Comparison of ENCODE assay signal across 8 mouse cellular contexts in genomic region chr9:96705576-96706285, GRCm38 (mm10). TPM values are rescaled to one million over a fixed set of nuclear protein-coding genes. Genes with fewer than 3 reads are reported as not detected.
DNase-seq lines count a peak whose midpoint lies in the region; ATAC-seq and TF ChIP-seq lines count a peak whose summit lies in the region.

No protein-coding gene starts in this region.

- peak; percentile 65 for DNase-seq in hindbrain, embryonic 10.5 days (ENCODE audit: low spot score)
- DNase-seq in midbrain, embryonic 14.5 days: peak; percentile 58
- peak; percentile 80 for DNase-seq in thymus, adult 2 months
- no peak for DNase-seq in right cerebral cortex, postnatal 36 days (ENCODE audit: low spot score in 2 of 2)

- H3K4me3 ChIP-seq in ES-Bruce4 (ENCODE audit: low read depth, low read length): peak overlapping the region; percentile 9; the same call in 1 of the 2 replicates
- H3K4me3 ChIP-seq in bone marrow macrophage, adult 2 months (ENCODE audit: insufficient read depth, low read length): peak overlapping the region; percentile 10
- no peak overlapping the region for H3K4me3 ChIP-seq in forebrain, embryonic 15.5 days
- H3K4me3 ChIP-seq in hindbrain, embryonic 10.5 days: no peak overlapping the region
- no peak overlapping the region for H3K4me3 ChIP-seq in limb, embryonic 13.5 days
- H3K4me3 ChIP-seq in midbrain, embryonic 14.5 days (replicated peaks; ENCODE audit: low read depth, low read length): no peak overlapping the region
- H3K4me3 ChIP-seq in thymus, adult 2 months (ENCODE audit: control insufficient read depth, insufficient read depth, low read length): 0 out of 2 replicates have a peak overlapping the region, but pooled peaks have one; percentile 1

- peak overlapping the region; percentile 34 for H3K9ac ChIP-seq in ES-Bruce4 (ENCODE audit: low read depth, poor library complexity, severe bottlenecking)
- H3K9ac ChIP-seq in forebrain, embryonic 15.5 days (replicated peaks): no peak overlapping the region
- peak overlapping the region; percentile 39 for H3K9ac ChIP-seq in limb, embryonic 13.5 days
- no peak overlapping the region for H3K9ac ChIP-seq in midbrain, embryonic 14.5 days (replicated peaks; ENCODE audit: low read length)

- no peaks in the 10 kb centered on the region for H3K9me3 ChIP-seq in ES-Bruce4 (replicated peaks; ENCODE audit: control insufficient read depth, insufficient read depth, low read length, poor library complexity, severe bottlenecking)
- H3K9me3 ChIP-seq in forebrain, embryonic 15.5 days: no peaks in the 10 kb centered on the region
- no peaks in the 10 kb centered on the region for H3K9me3 ChIP-seq in hindbrain, embryonic 10.5 days
- no peaks in the 10 kb centered on the region for H3K9me3 ChIP-seq in limb, embryonic 13.5 days
- H3K9me3 ChIP-seq in midbrain, embryonic 14.5 days (ENCODE audit: control insufficient read depth, low read length): no peaks in the 10 kb centered on the region

- WGBS in forebrain, embryonic 15.5 days: 58% methylated on average over 11 of the region's 11 CpGs
- 59% methylated on average over 11 of the region's 11 CpGs for WGBS in hindbrain, embryonic 10.5 days
- WGBS in limb, embryonic 13.5 days: 26% methylated on average over 11 of the region's 11 CpGs
- 41% methylated on average over 11 of the region's 11 CpGs for WGBS in midbrain, embryonic 14.5 days
- 24% methylated on average over 11 of the region's 11 CpGs for WGBS in thymus, adult 2 months

- no peak for TF ChIP-seq CTCF in ES-Bruce4 (IDR thresholded peaks at IDR 0.05; ENCODE audit: low read depth, low read length)
- TF ChIP-seq CTCF in bone marrow macrophage, adult 2 months (IDR thresholded peaks at IDR 0.05; ENCODE audit: low read depth, low read length): no peak
- TF ChIP-seq CTCF in thymus, adult 2 months (IDR thresholded peaks at IDR 0.05; ENCODE audit: borderline replicate concordance, control insufficient read depth, extremely low read depth, insufficient read depth, low read length, poor library complexity): no peak

- no peak overlapping the region for H3K4me2 ChIP-seq in forebrain, embryonic 15.5 days (replicated peaks)
- H3K4me2 ChIP-seq in limb, embryonic 13.5 days (replicated peaks): 0 out of 2 replicates have a peak overlapping the region, but pooled peaks have one; percentile 22
- H3K4me2 ChIP-seq in midbrain, embryonic 14.5 days (ENCODE audit: low read length): no peak overlapping the region

- TF ChIP-seq EP300 in ES-Bruce4 (IDR thresholded peaks at IDR 0.05; ENCODE audit: insufficient read depth, low read depth, low read length): peak; percentile 91

- no peaks in the 10 kb centered on the region for H3K27me3 ChIP-seq in ES-Bruce4 (ENCODE audit: control insufficient read depth, insufficient read depth, low read length, poor library complexity, severe bottlenecking)
- no peaks in the 10 kb centered on the region for H3K27me3 ChIP-seq in forebrain, embryonic 15.5 days
- no peaks in the 10 kb centered on the region for H3K27me3 ChIP-seq in hindbrain, embryonic 10.5 days (ENCODE audit: insufficient read depth, poor library complexity, severe bottlenecking)
- H3K27me3 ChIP-seq in limb, embryonic 13.5 days: no peaks in the 10 kb centered on the region
- no peaks in the 10 kb centered on the region for H3K27me3 ChIP-seq in midbrain, embryonic 14.5 days (ENCODE audit: control insufficient read depth, insufficient read depth, low read length)
- no peaks in the 10 kb centered on the region for H3K27me3 ChIP-seq in thymus, adult 2 months (ENCODE audit: control insufficient read depth, insufficient read depth, low read length)

- no peaks in the 10 kb centered on the region for H3K4me1 ChIP-seq in ES-Bruce4 (ENCODE audit: control insufficient read depth, insufficient read depth, low read length)
- H3K4me1 ChIP-seq in bone marrow macrophage, adult 2 months (ENCODE audit: control insufficient read depth, insufficient read depth, low read length): peaks cover 63% of the 10 kb centered on the region
- peaks cover 7% of the 10 kb centered on the region; the same call in 1 of the 2 replicates for H3K4me1 ChIP-seq in forebrain, embryonic 15.5 days
- H3K4me1 ChIP-seq in hindbrain, embryonic 10.5 days (replicated peaks): peaks cover 13% of the 10 kb centered on the region
- H3K4me1 ChIP-seq in limb, embryonic 13.5 days: peaks cover 18% of the 10 kb centered on the region
- H3K4me1 ChIP-seq in midbrain, embryonic 14.5 days (ENCODE audit: control insufficient read depth, insufficient read depth, low read length): 0 out of 2 replicates have a peak, but pooled peaks cover 3% of the 10 kb centered on the region
- peaks cover 20% of the 10 kb centered on the region for H3K4me1 ChIP-seq in thymus, adult 2 months (replicated peaks; ENCODE audit: control insufficient read depth, insufficient read depth, low read length)

- peak overlapping the region; percentile 81 for H3K27ac ChIP-seq in ES-Bruce4 (ENCODE audit: insufficient read depth, low read length)
- peak overlapping the region; percentile 91 for H3K27ac ChIP-seq in bone marrow macrophage, adult 2 months (ENCODE audit: insufficient read depth, low read depth, low read length)
- H3K27ac ChIP-seq in forebrain, embryonic 15.5 days (replicated peaks): peak overlapping the region; percentile 27; the same call in 1 of the 2 replicates
- H3K27ac ChIP-seq in hindbrain, embryonic 10.5 days: peak overlapping the region; percentile 71
- H3K27ac ChIP-seq in limb, embryonic 13.5 days: peak overlapping the region; percentile 76; the same call in 1 of the 2 replicates
- peak overlapping the region; percentile 10; the same call in 1 of the 2 replicates for H3K27ac ChIP-seq in midbrain, embryonic 14.5 days (replicated peaks; ENCODE audit: low read depth, low read length)
- H3K27ac ChIP-seq in thymus, adult 2 months (ENCODE audit: control insufficient read depth, insufficient read depth, low read length): peak overlapping the region; percentile 91

- no peaks in the 10 kb centered on the region for H3K36me3 ChIP-seq in ES-Bruce4 (ENCODE audit: control insufficient read depth, insufficient read depth, low read length, poor library complexity, severe bottlenecking)
- H3K36me3 ChIP-seq in forebrain, embryonic 15.5 days: peaks cover 3% of the 10 kb centered on the region; the same call in 1 of the 2 replicates
- no peaks in the 10 kb centered on the region for H3K36me3 ChIP-seq in hindbrain, embryonic 10.5 days
- H3K36me3 ChIP-seq in limb, embryonic 13.5 days: peaks cover 3% of the 10 kb centered on the region
- H3K36me3 ChIP-seq in midbrain, embryonic 14.5 days (ENCODE audit: control insufficient read depth, insufficient read depth, low read length): 0 out of 2 replicates have a peak, but pooled peaks cover 2% of the 10 kb centered on the region
- no peaks in the 10 kb centered on the region for H3K36me3 ChIP-seq in thymus, adult 2 months (ENCODE audit: control insufficient read depth, insufficient read depth, low read length)

- TF ChIP-seq POLR2A in ES-Bruce4 (IDR thresholded peaks at IDR 0.05; ENCODE audit: insufficient read depth, low read length): peak; percentile 10
- TF ChIP-seq POLR2A in bone marrow macrophage, adult 2 months (IDR thresholded peaks at IDR 0.05; ENCODE audit: borderline replicate concordance, low read depth, low read length): no peak
- TF ChIP-seq POLR2A in thymus, adult 2 months (IDR thresholded peaks at IDR 0.05; ENCODE audit: control insufficient read depth, extremely low read depth, insufficient read depth, low read length, poor library complexity): peak; percentile 42; the same call in 1 of the 2 replicates

- ATAC-seq in forebrain, embryonic 15.5 days (replicated peaks): no peak
- ATAC-seq in limb, embryonic 13.5 days (ENCODE audit: low FRiP score, low read depth): peak; percentile 81
- ATAC-seq in midbrain, embryonic 14.5 days (ENCODE audit: low FRiP score, low TSS enrichment): no peak

RNA-seq across cellular contexts. Expression of gene Zbtb38, which starts 46.9 kb away (rescaled TPM):
- polyA plus RNA-seq in ES-Bruce4 (2011; ENCODE audit: insufficient read depth, insufficient read length, low read depth, missing spikeins): 23.8 and 28.1 TPM in 2 replicates
- polyA plus RNA-seq in bone marrow macrophage, adult 2 months (2012; ENCODE audit: insufficient read depth, insufficient read length, missing spikeins): 20.6 and 24.0 TPM in 2 replicates
- 48.2 and 51.0 TPM in 2 replicates for polyA plus RNA-seq in forebrain, embryonic 15.5 days (2015; fragmentation: Nextera tagmentation; extraction: Ambion mirVana)
- polyA plus RNA-seq in hindbrain, embryonic 10.5 days (2016; fragmentation: Nextera tagmentation; extraction: Ambion mirVana): 7.8 and 8.5 TPM in 2 replicates
- 14.1 and 14.4 TPM in 2 replicates for polyA plus RNA-seq in limb, embryonic 13.5 days (2015; fragmentation: Nextera tagmentation; extraction: Ambion mirVana)
- 50.5 and 55.1 TPM in 2 replicates for polyA plus RNA-seq in midbrain, embryonic 14.5 days (2014; fragmentation: Nextera tagmentation; extraction: Ambion mirVana)
- 7.2 and 9.1 TPM in 2 replicates for polyA plus RNA-seq in thymus, adult 2 months (2012; rRNA removed)

Comparison
In these comparisons a context has a peak if more than half of its experiments do, and no peak if none do; other contexts are left out.
1. H3K27ac ChIP-seq: peak in every context shown above with its lines; median percentile 91 in bone marrow macrophage, adult 2 months; 91 in thymus, adult 2 months; 81 in ES-Bruce4; 76 in limb, embryonic 13.5 days; 71 in hindbrain, embryonic 10.5 days; 27 in forebrain, embryonic 15.5 days; 10 in midbrain, embryonic 14.5 days.
2. H3K4me3 ChIP-seq: peak in ES-Bruce4 (single experiment), bone marrow macrophage, adult 2 months (single experiment) and thymus, adult 2 months (single experiment); none in forebrain, embryonic 15.5 days (single experiment), hindbrain, embryonic 10.5 days (single experiment), limb, embryonic 13.5 days (single experiment) and midbrain, embryonic 14.5 days (single experiment).
3. H3K9ac ChIP-seq: peak in ES-Bruce4 (single experiment) and limb, embryonic 13.5 days (single experiment); none in forebrain, embryonic 15.5 days (single experiment) and midbrain, embryonic 14.5 days (single experiment).
4. DNase-seq: peak in hindbrain, embryonic 10.5 days (single experiment), midbrain, embryonic 14.5 days (single experiment) and thymus, adult 2 months (single experiment); none in right cerebral cortex, postnatal 36 days (0 of 2).